Mouse (Mus musculus): ENCODE data around the gene Gna12. TPM values are rescaled to one million over a fixed set of nuclear protein-coding genes. Genes with fewer than 3 reads are reported as not detected.
A peak's percentile ranks its signal among the peaks of the same experiment; 100 is the strongest.

The Gna12 gene
- polyA plus RNA-seq, 1 experiment from 2014 or later: 23.9 TPM

- no peaks in the 10 kb centered on the region for H3K9me3 ChIP-seq
- H3K36me3 ChIP-seq (replicated peaks): no peaks in the 10 kb centered on the region
- no peak overlapping the region for H3K27ac ChIP-seq
- H3K27me3 ChIP-seq: peaks cover 7% of the 10 kb centered on the region; the same call in 1 of the 2 replicates
- no peak overlapping the region for H3K9ac ChIP-seq
- no peak overlapping the region for H3K4me3 ChIP-seq (replicated peaks)
- WGBS: 31% methylated on average over 12 of the region's 12 CpGs
- no peak overlapping the region for H3K4me2 ChIP-seq
- H3K4me1 ChIP-seq: peaks cover 5% of the 10 kb centered on the region; the same call in 1 of the 2 replicates
- ATAC-seq (ENCODE audit: low FRiP score): no peak
These were observed 86.5 kb downstream of the Gna12 start for GRCm38 (mm10) chr5:140743706-140744131.

- H3K4me1 ChIP-seq: peaks cover 5% of the 10 kb centered on the region; the same call in 1 of the 2 replicates
- peaks cover 15% of the 10 kb centered on the region for H3K27me3 ChIP-seq
- H3K4me3 ChIP-seq (replicated peaks): no peak overlapping the region
- no peak overlapping the region for H3K9ac ChIP-seq
- no peak for ATAC-seq (ENCODE audit: low FRiP score)
- no peak overlapping the region for H3K27ac ChIP-seq
- H3K9me3 ChIP-seq: no peaks in the 10 kb centered on the region
- no peaks in the 10 kb centered on the region for H3K36me3 ChIP-seq (replicated peaks)
- no peak overlapping the region for H3K4me2 ChIP-seq
These were observed 88.4 kb downstream of the Gna12 start for GRCm38 (mm10) chr5:140741877-140742276.

- Histone ChIP-seq H3K4me1 (no peaks in the 10 kb centered on the region), H3K27ac (no peak overlapping the region), H3K27me3 (peaks cover 23% of the 10 kb centered on the region), H3K4me3 (replicated peaks) (no peak overlapping the region), H3K36me3 (replicated peaks) (no peaks in the 10 kb centered on the region), H3K9ac (no peak overlapping the region), H3K4me2 (no peak overlapping the region), H3K9me3 (0 out of 2 replicates have a peak, but pooled peaks cover 3% of the 10 kb centered on the region)
- ATAC-seq (ENCODE audit: low FRiP score): no peak
- 84% methylated on average over 11 of the region's 11 CpGs for WGBS
These were observed 89.2 kb downstream of the Gna12 start for GRCm38 (mm10) chr5:140741040-140741439.

- Histone ChIP-seq H3K36me3 (replicated peaks) (no peaks in the 10 kb centered on the region), H3K9ac (no peak overlapping the region), H3K4me3 (replicated peaks) (no peak overlapping the region), H3K4me1 (peaks cover 6% of the 10 kb centered on the region), H3K9me3 (0 out of 2 replicates have a peak, but pooled peaks cover 3% of the 10 kb centered on the region), H3K4me2 (no peak overlapping the region), H3K27ac (no peak overlapping the region), H3K27me3 (peaks cover 36% of the 10 kb centered on the region)
- ATAC-seq (ENCODE audit: low FRiP score): no peak
- WGBS: 88% methylated on average over 12 of the region's 12 CpGs
These were observed 90.4 kb downstream of the Gna12 start for GRCm38 (mm10) chr5:140739813-140740212.

- WGBS: 25% methylated on average over 11 of the region's 13 CpGs
- Histone ChIP-seq H3K9me3 (0 out of 2 replicates have a peak, but pooled peaks cover 3% of the 10 kb centered on the region), H3K4me3 (replicated peaks) (no peak overlapping the region; the same call in 1 of the 2 replicates), H3K4me2 (peak overlapping the region; percentile 55; the same call in 1 of the 2 replicates), H3K4me1 (peaks cover 6% of the 10 kb centered on the region), H3K9ac (no peak overlapping the region), H3K36me3 (replicated peaks) (no peaks in the 10 kb centered on the region), H3K27ac (no peak overlapping the region), H3K27me3 (peaks cover 36% of the 10 kb centered on the region)
- ATAC-seq (ENCODE audit: low FRiP score): no peak
These were observed 94.1 kb downstream of the Gna12 start for GRCm38 (mm10) chr5:140736166-140736565.

GRCm38 (mm10) chr5:140735297-140735696, 94.9 kb downstream of the Gna12 start:
- Histone ChIP-seq H3K9me3 (0 out of 2 replicates have a peak, but pooled peaks cover 3% of the 10 kb centered on the region), H3K27me3 (peaks cover 36% of the 10 kb centered on the region), H3K4me3 (replicated peaks) (peak overlapping the region; percentile 30), H3K9ac (peak overlapping the region; percentile 29; the same call in 1 of the 2 replicates), H3K36me3 (replicated peaks) (no peaks in the 10 kb centered on the region), H3K4me2 (peak overlapping the region; percentile 55), H3K4me1 (peaks cover 6% of the 10 kb centered on the region), H3K27ac (no peak overlapping the region)
- ATAC-seq (ENCODE audit: low FRiP score): no peak
- under 1% methylated on average over 22 of the region's 22 CpGs for WGBS

- Histone ChIP-seq H3K27me3 (peaks cover 36% of the 10 kb centered on the region), H3K4me2 (no peak overlapping the region), H3K9me3 (0 out of 2 replicates have a peak, but pooled peaks cover 3% of the 10 kb centered on the region), H3K27ac (no peak overlapping the region), H3K9ac (no peak overlapping the region), H3K4me3 (replicated peaks) (no peak overlapping the region), H3K36me3 (replicated peaks) (no peaks in the 10 kb centered on the region), H3K4me1 (peaks cover 6% of the 10 kb centered on the region)
- ATAC-seq (ENCODE audit: low FRiP score): no peak
- WGBS: 77% methylated on average over 3 of the region's 3 CpGs
These were observed 96.9 kb downstream of the Gna12 start for GRCm38 (mm10) chr5:140733336-140733735.

- no peak for ATAC-seq (ENCODE audit: low FRiP score)
- Histone ChIP-seq H3K27me3 (peaks cover 32% of the 10 kb centered on the region), H3K4me3 (replicated peaks) (no peak overlapping the region), H3K9me3 (0 out of 2 replicates have a peak, but pooled peaks cover 3% of the 10 kb centered on the region), H3K36me3 (replicated peaks) (no peaks in the 10 kb centered on the region), H3K4me1 (peaks cover 6% of the 10 kb centered on the region), H3K4me2 (no peak overlapping the region), H3K9ac (no peak overlapping the region), H3K27ac (no peak overlapping the region)
- WGBS: 55% methylated on average over 4 of the region's 4 CpGs
These were observed 98.0 kb downstream of the Gna12 start for GRCm38 (mm10) chr5:140732195-140732594.

GRCm38 (mm10) chr5:140731040-140731797, 99.0 kb downstream of the Gna12 start:
- no peaks in the 10 kb centered on the region for H3K9me3 ChIP-seq
- ATAC-seq (ENCODE audit: low FRiP score): no peak
- H3K27me3 ChIP-seq: peaks cover 22% of the 10 kb centered on the region
- H3K4me3 ChIP-seq (replicated peaks): no peak overlapping the region
- H3K4me2 ChIP-seq: no peak overlapping the region
- peaks cover 8% of the 10 kb centered on the region for H3K4me1 ChIP-seq
- WGBS: 86% methylated on average over 11 of the region's 11 CpGs
- no peak overlapping the region for H3K27ac ChIP-seq
- H3K9ac ChIP-seq: no peak overlapping the region
- H3K36me3 ChIP-seq (replicated peaks): no peaks in the 10 kb centered on the region

- no peak for ATAC-seq (ENCODE audit: low FRiP score)
- Histone ChIP-seq H3K4me1 (peaks cover 17% of the 10 kb centered on the region), H3K9ac (no peak overlapping the region), H3K4me2 (no peak overlapping the region), H3K27me3 (no peaks in the 10 kb centered on the region), H3K36me3 (replicated peaks) (no peaks in the 10 kb centered on the region), H3K9me3 (no peaks in the 10 kb centered on the region), H3K27ac (no peak overlapping the region), H3K4me3 (replicated peaks) (no peak overlapping the region)
- WGBS: 90% methylated on average over 17 of the region's 17 CpGs
These were observed 103.1 kb downstream of the Gna12 start for GRCm38 (mm10) chr5:140726946-140727740.

GRCm38 (mm10) chr5:140726062-140726839, 104.0 kb downstream of the Gna12 start:
- peak; percentile 61 for ATAC-seq (ENCODE audit: low FRiP score)
- no peak overlapping the region for H3K4me3 ChIP-seq (replicated peaks)
- H3K9me3 ChIP-seq: no peaks in the 10 kb centered on the region
- no peaks in the 10 kb centered on the region for H3K27me3 ChIP-seq
- H3K36me3 ChIP-seq (replicated peaks): no peaks in the 10 kb centered on the region
- WGBS: 68% methylated on average over 7 of the region's 7 CpGs
- H3K27ac ChIP-seq: peak overlapping the region; percentile 68
- no peak overlapping the region for H3K9ac ChIP-seq
- peaks cover 17% of the 10 kb centered on the region for H3K4me1 ChIP-seq
- no peak overlapping the region; the same call in 1 of the 2 replicates for H3K4me2 ChIP-seq

GRCm38 (mm10) chr5:140723822-140724221, 106.4 kb downstream of the Gna12 start, which contains the start of gene Amz1:
Gene Amz1 (plus strand): TSS chr5:140724127.
- 71% methylated on average over 13 of the region's 13 CpGs for WGBS
- Histone ChIP-seq H3K4me3 (replicated peaks) (no peak within 1 kb of the TSS), H3K27me3 (no peaks in the 10 kb centered on the region), H3K4me2 (no peak within 1 kb of the TSS), H3K27ac (no peak within 1 kb of the TSS), H3K36me3 (replicated peaks) (peaks cover 8% of the 10 kb centered on the region), H3K4me1 (peaks cover 17% of the 10 kb centered on the region), H3K9ac (no peak within 1 kb of the TSS), H3K9me3 (no peaks in the 10 kb centered on the region)
- ATAC-seq (ENCODE audit: low FRiP score): peak; percentile 78
